Mouse (Mus musculus) heart, embryonic 13.5 days (tissue): ENCODE measurements around the gene Lca5. TPM values are rescaled to one million over a fixed set of nuclear protein-coding genes. Genes with fewer than 3 reads are reported as not detected.
A peak's percentile ranks its signal among the peaks of the same experiment; 100 is the strongest.

Source experiments
- ATAC-seq: fragments of 200-750 bp; cut with Nextera tagmentation; 2 replicates; pipeline ENCODE4 v1.8.0; 2017; ENCODE audit warnings: moderate TSS enrichment; ENCODE audit not compliant: insufficient number of reproducible peaks, low FRiP score, low TSS enrichment; ENCODE audit errors: extremely low read depth
- H3K27ac ChIP-seq: fragments of 300-500 bp; sonication (generic); replicated peaks from 2 replicates; pipeline ENCODE4 v1.5.1; 2015; ENCODE audit warnings: moderate library complexity, mild to moderate bottlenecking, inconsistent platforms
- H3K27me3 ChIP-seq: fragments of 300-500 bp; sonication (generic); replicated peaks from 2 replicates; pipeline ENCODE4 v1.6.1; 2015; ENCODE audit warnings: mild to moderate bottlenecking, inconsistent platforms
- H3K36me3 ChIP-seq: fragments of 300-500 bp; sonication (generic); 2 replicates; pipeline ENCODE4 v1.6.1; 2015; ENCODE audit warnings: mild to moderate bottlenecking, inconsistent platforms
- H3K4me1 ChIP-seq: fragments of 300-500 bp; sonication (generic); 2 replicates; pipeline ENCODE4 v1.6.1; 2015; ENCODE audit warnings: inconsistent platforms
- H3K4me2 ChIP-seq: fragments of 300-500 bp; sonication (generic); 2 replicates; pipeline ENCODE4 v1.6.1; 2015; ENCODE audit warnings: inconsistent platforms, mild to moderate bottlenecking, moderate library complexity
- H3K4me3 ChIP-seq: fragments of 300-500 bp; sonication (generic); 2 replicates; pipeline ENCODE4 v1.5.1; 2015; ENCODE audit warnings: moderate library complexity, mild to moderate bottlenecking, inconsistent platforms
- H3K9ac ChIP-seq: fragments of 300-500 bp; sonication (generic); 2 replicates; pipeline ENCODE4 v1.6.1; 2015; ENCODE audit warnings: inconsistent platforms, mild to moderate bottlenecking, moderate library complexity
- H3K9me3 ChIP-seq: fragments of 300-500 bp; sonication (generic); 2 replicates; pipeline ENCODE4 v1.6.1; 2016; ENCODE audit warnings: inconsistent platforms
- WGBS: fragments of 180-500 bp; shearing (Covaris S2); methylation state at CpG from one replicate; pipeline ENCODE4 v1.1.7; 2015; ENCODE audit warnings: mixed read lengths; 5-methylcytosine and 5-hydroxymethylcytosine counted together
- polyA plus RNA-seq: library from polyadenylated mRNA; unstranded; fragments of >200 nt; fragmentation: Nextera tagmentation; extraction: Ambion mirVana; gene quantifications from 2 replicates; pipeline ENCODE4 v1.2.1, GENCODE M21; 2015

Lca5 gene
- polyA plus RNA-seq, 1 experiment from 2014 or later, result 9.5 TPM

DNA sequence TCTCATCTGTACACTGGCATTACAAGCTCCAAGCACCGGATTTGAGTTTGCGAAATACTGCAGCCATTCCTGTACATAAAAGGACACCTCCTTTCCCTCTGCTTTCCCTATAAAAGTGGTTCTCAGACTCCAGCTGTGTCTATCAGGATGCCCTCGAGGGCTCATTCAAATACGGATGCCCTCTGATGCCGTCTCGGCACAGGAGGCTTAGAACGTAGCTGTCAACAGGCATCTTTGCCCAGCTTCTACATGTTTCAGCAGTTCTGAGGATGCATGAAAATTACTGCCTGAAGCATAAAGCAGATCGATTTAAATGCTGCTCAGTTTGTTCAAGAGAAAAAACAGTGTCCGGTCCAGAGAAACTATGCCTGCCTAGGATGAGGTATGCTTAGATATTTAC lies 51.4 kb downstream of the Lca5 start:
- WGBS, result 72% methylated on average over 9 of the region's 9 CpGs
- H3K9ac ChIP-seq, result no peak overlapping the region
- H3K9me3 ChIP-seq, result no peaks in the 10 kb centered on the region
- no peaks in the 10 kb centered on the region for H3K27me3 ChIP-seq
- peaks cover 20% of the 10 kb centered on the region for H3K36me3 ChIP-seq
- peaks cover 8% of the 10 kb centered on the region; the same call in 1 of the 2 replicates for H3K4me1 ChIP-seq
- ATAC-seq, result no peak
- H3K4me2 ChIP-seq, result no peak overlapping the region
- H3K27ac ChIP-seq, result no peak overlapping the region
- H3K4me3 ChIP-seq, result no peak overlapping the region

DNA sequence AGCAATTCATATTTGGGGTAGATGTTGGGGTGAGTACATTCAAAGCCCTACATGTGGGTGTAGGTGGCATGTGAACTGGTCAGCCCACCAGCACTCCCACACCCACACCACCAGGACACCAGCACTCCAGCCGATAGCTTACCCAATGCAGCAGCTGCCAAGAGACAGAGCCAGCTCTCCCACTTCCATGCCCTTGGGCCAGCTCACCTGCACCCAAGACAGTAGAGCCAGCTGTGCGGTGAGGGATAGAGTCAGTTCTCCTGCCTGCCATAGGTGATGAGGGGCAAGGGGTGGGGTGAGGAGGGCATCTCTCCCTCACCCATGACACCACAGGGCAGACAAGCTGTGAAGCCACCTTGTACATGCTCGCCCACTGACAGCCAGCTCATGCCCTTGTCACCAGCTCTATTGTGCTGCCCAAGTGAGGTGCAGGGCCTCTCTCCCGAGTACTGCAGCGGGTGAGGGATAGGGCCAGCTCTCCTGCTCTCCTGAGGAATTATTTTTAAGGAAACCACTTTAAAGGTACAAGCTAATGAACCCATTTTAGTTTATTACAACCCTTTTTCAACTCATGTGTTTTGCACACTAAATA lies 54.6 kb downstream of the Lca5 start:
- no peaks in the 10 kb centered on the region for H3K36me3 ChIP-seq
- H3K27me3 ChIP-seq, result no peaks in the 10 kb centered on the region
- H3K4me1 ChIP-seq, result peaks cover 8% of the 10 kb centered on the region; the same call in 1 of the 2 replicates
- no peak overlapping the region for H3K9ac ChIP-seq
- no peaks in the 10 kb centered on the region for H3K9me3 ChIP-seq
- ATAC-seq, result no peak
- H3K27ac ChIP-seq, result no peak overlapping the region
- no peak overlapping the region for H3K4me2 ChIP-seq
- 64% methylated on average over 5 of the region's 5 CpGs for WGBS
- H3K4me3 ChIP-seq, result no peak overlapping the region

DNA sequence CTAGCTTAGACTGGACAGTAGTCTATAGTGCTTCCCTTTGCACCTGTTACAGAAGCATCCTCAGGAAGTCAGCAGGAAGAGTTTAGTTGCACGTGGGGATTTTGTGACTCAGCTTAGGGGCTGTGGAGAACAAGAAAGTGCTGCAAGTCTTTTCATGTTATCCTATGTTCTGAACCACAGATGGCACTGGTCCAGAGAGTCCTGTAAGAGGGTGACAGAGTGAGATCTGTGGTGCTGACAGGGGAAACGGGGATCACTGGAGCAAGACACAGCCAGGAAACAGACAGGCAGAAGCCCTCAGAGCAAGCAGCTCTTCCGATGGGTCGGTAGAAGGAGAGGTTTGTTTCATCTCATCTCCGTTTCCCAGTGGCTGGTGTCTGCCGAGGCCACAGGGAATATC lies 55.6 kb downstream of the Lca5 start:
- H3K4me2 ChIP-seq, result no peak overlapping the region
- H3K9me3 ChIP-seq, result no peaks in the 10 kb centered on the region
- H3K9ac ChIP-seq, result peak overlapping the region; percentile 44; the same call in 1 of the 2 replicates
- H3K27ac ChIP-seq, result no peak overlapping the region
- H3K4me1 ChIP-seq, result peaks cover 8% of the 10 kb centered on the region; the same call in 1 of the 2 replicates
- H3K36me3 ChIP-seq, result no peaks in the 10 kb centered on the region
- 27% methylated on average over 6 of the region's 6 CpGs for WGBS
- ATAC-seq, result no peak
- H3K27me3 ChIP-seq, result no peaks in the 10 kb centered on the region
- no peak overlapping the region for H3K4me3 ChIP-seq

DNA sequence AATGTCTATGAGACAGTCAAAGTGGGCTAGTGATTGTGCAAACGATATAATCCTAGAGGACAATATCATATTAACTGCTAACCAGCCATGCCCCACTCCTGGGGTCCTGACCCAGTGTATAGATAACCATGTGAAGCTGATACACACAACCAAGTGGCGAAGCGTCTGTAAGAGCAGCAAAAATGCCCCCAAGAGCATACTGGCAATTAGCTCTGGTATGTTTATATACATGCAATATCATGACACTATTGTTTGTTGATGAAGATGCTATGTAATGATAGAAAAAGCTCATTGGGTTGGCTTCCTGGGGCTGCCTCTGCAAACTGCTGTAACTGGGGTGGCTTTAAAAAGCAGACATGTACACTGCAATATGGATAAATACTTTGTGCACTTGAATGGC lies 57.7 kb downstream of the Lca5 start:
- no peak overlapping the region for H3K9ac ChIP-seq
- no peaks in the 10 kb centered on the region for H3K36me3 ChIP-seq
- no peak overlapping the region for H3K4me2 ChIP-seq
- no peak overlapping the region for H3K4me3 ChIP-seq
- WGBS, result 54% methylated on average over 3 of the region's 3 CpGs
- no peaks in the 10 kb centered on the region for H3K27me3 ChIP-seq
- no peak for ATAC-seq
- H3K9me3 ChIP-seq, result no peaks in the 10 kb centered on the region
- H3K4me1 ChIP-seq, result peaks cover 8% of the 10 kb centered on the region; the same call in 1 of the 2 replicates
- H3K27ac ChIP-seq, result no peak overlapping the region

DNA sequence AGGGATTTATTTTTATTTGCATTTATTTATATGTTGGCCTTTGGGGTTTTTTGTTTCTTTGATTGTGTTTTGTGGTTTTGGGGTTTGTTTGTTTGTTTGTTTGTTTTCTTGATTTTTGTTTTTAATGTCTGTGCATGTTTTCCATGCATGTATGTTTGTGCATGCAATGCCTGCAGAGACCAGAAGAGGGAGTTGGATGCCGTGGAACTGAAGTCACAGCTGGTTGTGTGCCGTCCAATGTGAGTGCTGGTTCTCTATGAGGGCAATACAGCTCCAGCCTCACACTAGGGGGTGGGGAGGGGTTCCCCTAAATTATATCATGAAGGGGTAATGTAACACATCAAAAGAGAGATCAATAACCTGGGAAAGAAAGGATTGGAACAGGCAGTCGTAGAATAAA lies 58.2 kb downstream of the Lca5 start:
- Histone ChIP-seq H3K4me2 (no peak overlapping the region), H3K27ac (no peak overlapping the region), H3K9me3 (no peaks in the 10 kb centered on the region), H3K9ac (no peak overlapping the region), H3K36me3 (no peaks in the 10 kb centered on the region), H3K4me1 (peaks cover 8% of the 10 kb centered on the region; the same call in 1 of the 2 replicates), H3K27me3 (no peaks in the 10 kb centered on the region), H3K4me3 (no peak overlapping the region)
- no peak for ATAC-seq
- WGBS, result 48% methylated on average over 3 of the region's 3 CpGs

DNA sequence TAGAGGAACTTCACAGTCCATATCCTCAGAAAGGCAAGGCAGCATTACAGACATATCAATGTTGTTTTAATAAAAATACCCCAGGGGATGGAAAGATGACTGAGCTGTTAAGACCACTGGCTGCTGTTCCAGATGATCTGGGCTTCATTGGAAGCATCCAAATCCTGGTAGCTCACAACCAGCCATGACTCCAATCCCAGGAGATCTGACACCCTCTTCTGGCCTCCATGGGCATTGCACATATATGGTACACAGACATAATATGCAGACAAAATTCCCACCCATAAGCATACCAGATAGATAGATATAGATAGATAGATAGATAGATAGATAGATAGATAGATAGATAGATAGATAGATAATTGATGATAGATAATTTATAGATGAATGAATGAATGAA lies 59.6 kb downstream of the Lca5 start:
- ATAC-seq, result no peak
- Histone ChIP-seq H3K27ac (no peak overlapping the region), H3K4me3 (no peak overlapping the region), H3K4me1 (peaks cover 8% of the 10 kb centered on the region; the same call in 1 of the 2 replicates), H3K9ac (no peak overlapping the region), H3K4me2 (no peak overlapping the region), H3K27me3 (no peaks in the 10 kb centered on the region), H3K9me3 (no peaks in the 10 kb centered on the region), H3K36me3 (no peaks in the 10 kb centered on the region)

DNA sequence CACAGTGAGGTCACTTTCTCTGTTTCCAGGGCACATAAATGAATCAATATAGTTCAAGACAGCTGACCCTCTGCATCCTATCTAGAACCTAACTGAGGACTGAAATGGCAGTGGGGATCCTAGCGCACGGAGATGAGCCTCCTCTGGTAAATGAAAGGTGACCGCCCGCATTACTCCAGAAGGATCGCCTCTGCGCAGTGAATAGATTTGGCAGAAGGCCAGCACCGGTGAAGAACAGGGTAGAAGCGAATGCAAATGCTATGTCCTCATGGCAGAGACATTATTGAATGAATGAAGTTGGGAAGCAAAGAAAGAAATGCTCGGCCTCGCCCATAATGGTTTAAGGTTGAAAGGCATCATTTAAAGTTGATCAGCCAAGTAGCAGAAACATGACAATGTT lies 61.3 kb downstream of the Lca5 start:
- H3K36me3 ChIP-seq, result no peaks in the 10 kb centered on the region
- H3K9ac ChIP-seq, result no peak overlapping the region
- H3K27ac ChIP-seq, result no peak overlapping the region
- WGBS, result 60% methylated on average over 10 of the region's 10 CpGs
- no peak for ATAC-seq
- H3K4me2 ChIP-seq, result no peak overlapping the region
- no peak overlapping the region for H3K4me3 ChIP-seq
- peaks cover 6% of the 10 kb centered on the region for H3K4me1 ChIP-seq
- no peaks in the 10 kb centered on the region for H3K27me3 ChIP-seq
- no peaks in the 10 kb centered on the region for H3K9me3 ChIP-seq

DNA sequence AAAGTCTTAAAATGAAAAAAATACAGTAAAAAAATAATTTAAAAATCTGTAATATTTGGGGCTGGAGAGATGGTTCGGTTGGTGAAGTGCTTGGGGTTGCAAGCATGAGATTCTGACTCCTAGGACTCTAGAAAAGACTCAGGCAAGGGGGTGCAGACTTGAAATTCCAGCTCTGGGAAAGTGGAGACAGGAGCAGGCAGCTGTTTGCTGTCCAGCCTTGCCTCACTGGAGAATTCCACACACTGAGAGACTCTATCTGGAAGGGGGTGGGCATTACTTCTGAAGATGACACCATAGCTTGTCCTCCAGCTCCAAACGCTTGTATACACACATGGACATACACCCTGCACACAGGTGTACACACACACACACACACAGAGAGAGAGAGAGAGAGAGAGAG lies 63.8 kb downstream of the Lca5 start:
- Histone ChIP-seq H3K27ac (no peak overlapping the region), H3K9me3 (no peaks in the 10 kb centered on the region), H3K27me3 (no peaks in the 10 kb centered on the region; the same call in 1 of the 2 replicates), H3K4me3 (no peak overlapping the region), H3K9ac (no peak overlapping the region), H3K36me3 (no peaks in the 10 kb centered on the region), H3K4me2 (no peak overlapping the region), H3K4me1 (peaks cover 6% of the 10 kb centered on the region)
- WGBS, result 51% methylated on average over 2 of the region's 2 CpGs
- ATAC-seq, result no peak

DNA sequence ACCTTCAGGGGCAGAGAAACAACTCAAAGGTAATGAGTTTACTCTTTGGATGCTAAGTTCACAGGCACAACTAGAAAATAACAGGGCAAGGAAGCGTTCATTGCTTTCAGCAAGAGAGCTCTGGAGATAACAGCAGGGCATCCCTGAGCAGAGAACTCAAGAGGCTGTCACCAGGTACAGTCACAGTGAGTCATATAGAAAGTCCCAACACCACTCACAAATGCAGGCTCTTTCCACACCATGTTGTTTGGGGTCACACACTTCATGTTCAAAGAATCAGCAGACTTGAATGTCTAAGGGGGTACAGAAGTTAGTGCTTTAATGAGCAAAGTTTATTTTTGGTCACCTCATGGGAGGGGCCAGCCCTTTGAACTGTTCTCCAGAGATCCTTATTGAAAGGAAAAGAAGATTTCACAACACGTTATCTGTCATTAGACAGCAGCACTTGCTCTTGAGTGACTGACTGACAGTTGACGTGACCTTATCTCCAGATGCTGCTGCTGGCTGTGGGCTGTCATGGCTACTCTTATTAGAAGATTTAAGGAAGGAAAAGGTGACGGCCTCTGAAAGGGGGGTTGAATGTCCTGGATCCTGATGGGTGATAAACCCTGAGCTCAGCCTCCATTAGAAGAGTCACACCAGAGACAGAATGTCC lies 65.3 kb downstream of the Lca5 start:
- no peak overlapping the region for H3K4me3 ChIP-seq
- no peak overlapping the region for H3K4me2 ChIP-seq
- no peak overlapping the region for H3K27ac ChIP-seq
- 25% methylated on average over 4 of the region's 4 CpGs for WGBS
- H3K36me3 ChIP-seq, result no peaks in the 10 kb centered on the region
- H3K9me3 ChIP-seq, result no peaks in the 10 kb centered on the region
- no peak overlapping the region for H3K9ac ChIP-seq
- peaks cover 6% of the 10 kb centered on the region for H3K4me1 ChIP-seq
- ATAC-seq, result no peak
- H3K27me3 ChIP-seq, result peaks cover 5% of the 10 kb centered on the region; the same call in 1 of the 2 replicates

DNA sequence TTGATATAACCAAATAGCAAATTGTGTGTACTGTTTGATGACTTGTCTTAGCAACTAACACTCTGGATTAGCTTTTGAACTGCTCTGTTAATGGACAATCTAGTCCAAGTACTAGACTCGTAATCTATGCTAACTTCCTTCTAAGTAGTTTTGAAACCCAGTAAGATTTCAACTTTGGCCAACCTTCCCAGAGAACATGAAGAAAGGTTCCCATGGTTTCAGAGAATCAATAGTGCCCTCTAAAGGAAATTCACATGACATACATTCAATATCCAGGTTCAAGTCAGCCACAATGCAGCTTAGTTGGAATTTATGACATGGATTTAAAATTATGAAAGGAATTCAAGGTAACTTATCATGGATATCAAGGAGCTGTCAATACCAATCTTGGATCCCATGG lies 70.0 kb downstream of the Lca5 start:
- no peak overlapping the region for H3K27ac ChIP-seq
- no peaks in the 10 kb centered on the region for H3K9me3 ChIP-seq
- ATAC-seq, result no peak
- no peak overlapping the region for H3K9ac ChIP-seq
- 34% methylated on average over 1 of the region's 1 CpGs for WGBS
- H3K4me2 ChIP-seq, result no peak overlapping the region
- H3K27me3 ChIP-seq, result peaks cover 5% of the 10 kb centered on the region; the same call in 1 of the 2 replicates
- H3K4me3 ChIP-seq, result no peak overlapping the region
- H3K36me3 ChIP-seq, result no peaks in the 10 kb centered on the region
- peaks cover 5% of the 10 kb centered on the region for H3K4me1 ChIP-seq

DNA sequence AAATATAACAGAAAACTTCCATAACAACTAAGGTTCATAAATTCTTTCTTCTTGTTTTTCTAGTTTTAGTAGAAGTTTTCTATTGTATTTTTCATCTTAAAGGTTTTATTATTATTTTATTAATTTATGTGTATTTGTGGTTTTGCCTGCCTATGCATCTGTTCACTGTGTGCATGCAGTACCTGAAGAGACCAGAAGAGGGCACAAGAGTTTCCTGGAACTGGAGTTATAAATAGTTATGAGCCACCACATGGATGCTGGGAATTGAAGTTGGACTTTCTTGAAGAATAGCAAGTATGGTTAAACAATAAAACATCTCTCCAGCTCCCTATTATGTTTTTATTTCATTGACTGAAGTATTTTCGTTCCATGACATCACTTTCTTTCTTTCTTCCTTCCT lies 72.7 kb downstream of the Lca5 start:
- Histone ChIP-seq H3K27me3 (peaks cover 5% of the 10 kb centered on the region; the same call in 1 of the 2 replicates), H3K36me3 (no peaks in the 10 kb centered on the region), H3K9me3 (no peaks in the 10 kb centered on the region), H3K9ac (no peak overlapping the region), H3K4me3 (no peak overlapping the region), H3K4me2 (no peak overlapping the region), H3K4me1 (no peaks in the 10 kb centered on the region), H3K27ac (no peak overlapping the region)
- WGBS, result 79% methylated on average over 1 of the region's 1 CpGs
- ATAC-seq, result no peak

DNA sequence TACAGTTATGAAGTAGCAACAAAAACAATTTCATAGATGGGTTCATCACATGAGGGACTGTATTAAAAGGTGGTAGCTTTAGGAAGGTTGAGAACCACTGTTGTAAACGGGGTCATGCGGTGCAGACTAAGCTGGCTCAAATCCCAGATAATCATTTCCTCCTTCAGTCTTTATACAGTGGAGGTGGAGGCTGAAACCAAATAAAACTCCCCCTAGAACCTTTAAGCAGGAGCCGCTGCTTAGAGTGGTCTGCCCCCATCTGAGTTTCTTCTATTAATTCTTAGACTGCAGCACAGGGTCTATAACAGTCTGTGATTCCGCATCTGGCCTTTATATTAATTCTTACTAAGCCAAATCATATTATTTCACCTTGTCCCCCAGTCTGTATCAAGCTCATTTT lies 85.1 kb downstream of the Lca5 start:
- no peak overlapping the region for H3K27ac ChIP-seq
- no peaks in the 10 kb centered on the region for H3K9me3 ChIP-seq
- H3K4me1 ChIP-seq, result peaks cover 13% of the 10 kb centered on the region
- H3K27me3 ChIP-seq, result no peaks in the 10 kb centered on the region
- ATAC-seq, result no peak
- H3K4me3 ChIP-seq, result no peak overlapping the region
- H3K9ac ChIP-seq, result no peak overlapping the region
- 73% methylated on average over 4 of the region's 4 CpGs for whole genome bisulfite sequencing
- H3K4me2 ChIP-seq, result no peak overlapping the region
- no peaks in the 10 kb centered on the region for H3K36me3 ChIP-seq
